Mouse (Mus musculus) CH12.LX (cell line): ENCODE measurements around the gene Sec11a. TPM values are rescaled to one million over a fixed set of nuclear protein-coding genes. Genes with fewer than 3 reads are reported as not detected.

ENCODE experiments used
- DNase-seq: peaks from one replicate; pipeline ENCODE4 v3.0.0-alpha.2; 2013; ENCODE audit errors: extremely low read depth
- H3K27ac ChIP-seq: 2 replicates; pipeline ENCODE4 v1.5.1; 2012; ENCODE audit warnings: low read depth, mild to moderate bottlenecking, control low read depth, moderate library complexity; ENCODE audit not compliant: insufficient read depth
- H3K27me3 ChIP-seq: replicated peaks from 2 replicates; pipeline ENCODE3; 2012; ENCODE audit warnings: inconsistent platforms
- H3K36me3 ChIP-seq, 2 experiments: replicated peaks in 1 of 2; 2 replicates each; pipeline versions ENCODE3 to v1.6.1; 2012; ENCODE audit warnings: inconsistent platforms in 1 of 2, low read length in 1 of 2, mild to moderate bottlenecking in 1 of 2, mixed read lengths in 1 of 2, moderate library complexity in 1 of 2; ENCODE audit not compliant: control insufficient read depth in 1 of 2, insufficient read depth in 1 of 2
- H3K4me1 ChIP-seq, 2 experiments: 2 replicates each; pipeline ENCODE4 v1.6.1; 2012; ENCODE audit warnings: inconsistent platforms in 1 of 2, moderate library complexity in 1 of 2; ENCODE audit not compliant: insufficient read depth in 2 of 2, control insufficient read depth in 1 of 2
- H3K4me2 ChIP-seq: 2 replicates; pipeline ENCODE4 v1.6.1; 2012; ENCODE audit warnings: low read depth, mild to moderate bottlenecking, control low read depth; ENCODE audit not compliant: poor library complexity, insufficient read depth, severe bottlenecking
- H3K4me3 ChIP-seq, 3 experiments: fragments of 150-350 bp in 1 of 3; sonication (generic) in 1 of 3; replicated peaks in 1 of 3; 2 replicates each; pipeline versions ENCODE3 to v1.5.1; 2011 to 2012; ENCODE audit warnings: low read depth in 2 of 3, low read length in 2 of 3, mild to moderate bottlenecking in 2 of 3, moderate library complexity in 2 of 3, control low read depth in 1 of 3, improper control_type of control experiment in 1 of 3, inconsistent platforms in 1 of 3, mixed read lengths in 1 of 3; ENCODE audit not compliant: poor library complexity in 1 of 3
- H3K79me2 ChIP-seq: replicated peaks from 2 replicates; pipeline ENCODE4 v1.6.1; 2012; ENCODE audit warnings: mild to moderate bottlenecking, moderate library complexity; ENCODE audit not compliant: control insufficient read depth, poor library complexity, insufficient read depth, severe bottlenecking; ENCODE audit errors: extremely low read depth
- H3K9ac ChIP-seq: 2 replicates; pipeline ENCODE4 v1.6.1; 2012; ENCODE audit warnings: low read depth, mild to moderate bottlenecking, control low read depth, moderate library complexity; ENCODE audit not compliant: insufficient read depth
- H3K9me3 ChIP-seq: replicated peaks from 2 replicates; pipeline ENCODE3; 2012; ENCODE audit warnings: low read length, inconsistent platforms, mixed read lengths
- BHLHE40 ChIP-seq: IDR thresholded peaks from 2 replicates; pipeline ENCODE4 v1.6.1; 2011; ENCODE audit warnings: mild to moderate bottlenecking, low read depth, low read length, improper control_type of control experiment
- CHD2 ChIP-seq: IDR thresholded peaks from 2 replicates; pipeline ENCODE4 v1.6.1; 2011; ENCODE audit warnings: low read length, improper control_type of control experiment
- E2F4 ChIP-seq: IDR thresholded peaks from 2 replicates; pipeline ENCODE4 v1.6.1; 2011; ENCODE audit warnings: low read depth, low read length, improper control_type of control experiment; ENCODE audit not compliant: insufficient replicate concordance
- ELF1 ChIP-seq: IDR thresholded peaks from 2 replicates; pipeline ENCODE4 v1.6.1; 2014; ENCODE audit warnings: low read depth, mild to moderate bottlenecking, inconsistent platforms, low read length, improper control_type of control experiment
- EP300 ChIP-seq: IDR thresholded peaks from 2 replicates; pipeline ENCODE4 v1.6.1; 2011; ENCODE audit warnings: low read length, improper control_type of control experiment
- GABPA ChIP-seq: IDR thresholded peaks from 2 replicates; pipeline ENCODE4 v1.6.1; 2012; ENCODE audit warnings: low read depth, low read length, improper control_type of control experiment, inconsistent platforms; ENCODE audit not compliant: insufficient replicate concordance
- IRF4 ChIP-seq: IDR thresholded peaks from 2 replicates; pipeline ENCODE4 v1.6.1; 2014; ENCODE audit warnings: low read depth, mild to moderate bottlenecking, inconsistent platforms, low read length, improper control_type of control experiment
- MAFK ChIP-seq: IDR thresholded peaks from 2 replicates; pipeline ENCODE4 v1.6.1; 2011; ENCODE audit warnings: low read length, improper control_type of control experiment; ENCODE audit not compliant: insufficient replicate concordance
- MAX ChIP-seq: IDR thresholded peaks from 2 replicates; pipeline ENCODE4 v1.6.1; 2011; ENCODE audit warnings: low read length, improper control_type of control experiment
- MAZ ChIP-seq: IDR thresholded peaks from 2 replicates; pipeline ENCODE4 v1.6.1; 2012; ENCODE audit warnings: low read depth, mild to moderate bottlenecking, inconsistent platforms, low read length, improper control_type of control experiment, moderate library complexity
- POLR2AphosphoS2 ChIP-seq: IDR thresholded peaks from 2 replicates; pipeline ENCODE4 v1.6.1; 2011; ENCODE audit warnings: low read depth, low read length, improper control_type of control experiment
- RAD21 ChIP-seq: IDR thresholded peaks from 2 replicates; pipeline ENCODE4 v1.6.1; 2011; ENCODE audit warnings: low read depth, mild to moderate bottlenecking, low read length, improper control_type of control experiment, moderate library complexity
- RCOR1 ChIP-seq: conservative IDR thresholded peaks from 2 replicates; pipeline ENCODE4 v1.6.1; 2012; ENCODE audit warnings: low read depth, mild to moderate bottlenecking, inconsistent platforms, low read length, improper control_type of control experiment
- SIN3A ChIP-seq: IDR thresholded peaks from 2 replicates; pipeline ENCODE4 v1.6.1; 2012; ENCODE audit warnings: low read length, improper control_type of control experiment, inconsistent platforms
- SMC3 ChIP-seq: IDR thresholded peaks from 2 replicates; pipeline ENCODE4 v1.6.1; 2011; ENCODE audit warnings: low read depth, low read length, improper control_type of control experiment
- UBTF ChIP-seq: IDR thresholded peaks from 2 replicates; pipeline ENCODE4 v1.6.1; 2012; ENCODE audit warnings: low read depth, mild to moderate bottlenecking, inconsistent platforms, low read length, improper control_type of control experiment, moderate library complexity
- USF2 ChIP-seq: conservative IDR thresholded peaks from 2 replicates; pipeline ENCODE4 v1.6.1; 2011; ENCODE audit warnings: low read depth, low read length, improper control_type of control experiment
- ZC3H11A ChIP-seq: IDR thresholded peaks from 2 replicates; pipeline ENCODE4 v1.6.1; 2012; ENCODE audit warnings: low read depth, mild to moderate bottlenecking, inconsistent platforms, low read length, improper control_type of control experiment
- dilution Hi-C: fragments of 300-500 bp; cut with MboI; formaldehyde crosslinking; loops from 2 replicates; pipeline ENCODE4 v1.14.3; 2020; ENCODE audit warnings: low sequenced_read_pairs; ENCODE audit not compliant: extremely low pct_unique_long_range_greater_than_20kb, extremely low pct_ligation_motif_present
- in situ Hi-C: fragments of 300-500 bp; cut with MboI; formaldehyde crosslinking; loops from 3 replicates; pipeline ENCODE4 v1.14.3; 2019; ENCODE audit warnings: low sequenced_read_pairs, low pct_ligation_motif_present, low pct_unique_long_range_greater_than_20kb, mixed read lengths
- polyA plus RNA-seq: library from polyadenylated mRNA; unstranded; fragments of >175 nt; gene quantifications from 2 replicates; pipeline ENCODE4 v1.2.1, GENCODE M21; 2012; ENCODE audit warnings: low read depth; ENCODE audit not compliant: insufficient read length
- total RNA-seq, 2 experiments: library from RNA; depleted of rRNA; stranded (reverse); fragments of 300-350 nt in 1 of 2; fragments of >200 nt in 1 of 2; gene quantifications; 2 replicates each; pipeline ENCODE4 v1.2.3; 2012 to 2014

Sec11a gene
- total and polyA plus RNA-seq, 3 experiments: 93.5 to 141 (median 126) TPM

DNA sequence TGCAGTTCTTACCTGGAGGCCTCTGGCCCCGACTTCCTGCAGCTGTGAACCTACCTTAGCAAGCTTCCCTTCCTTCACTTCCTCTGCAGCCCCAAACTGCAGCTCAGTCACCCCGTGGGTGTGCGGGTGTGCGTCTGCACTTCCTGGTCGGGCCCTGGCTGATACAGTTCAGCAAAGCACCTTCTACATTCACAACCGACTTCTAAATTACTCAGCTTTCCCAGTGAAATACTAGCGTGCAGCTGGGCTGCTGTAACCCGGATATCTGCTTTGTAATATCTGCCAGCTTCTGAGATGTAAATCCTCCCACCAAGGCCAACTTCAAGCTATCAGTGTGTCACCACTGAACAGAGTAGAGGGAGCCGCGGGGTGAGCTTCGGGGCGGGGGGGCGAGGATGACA lies 57.7 kb downstream of the Sec11a start:
- Histone ChIP-seq H3K79me2 (no peaks in the 10 kb centered on the region), H3K36me3 (peaks cover 53 to 68% of the 10 kb centered on the region in 2 experiments), H3K9ac (no peak overlapping the region), H3K4me1 (peaks cover 0 to 13% of the 10 kb centered on the region in 2 experiments; a peak in 3 of 4 replicates), H3K4me2 (no peak overlapping the region), H3K4me3 (no peak overlapping the region), H3K9me3 (no peaks in the 10 kb centered on the region)
- in situ Hi-C loops: loop anchor here (10.0 to 25.0 kb wide), 2 partner anchors 265 to 422 kb away; no protein-coding TSS in a partner anchor
- TF ChIP-seq ELF1 (0 out of 2 replicates have a peak, but pooled peaks have one; percentile 10), USF2 (no peak), IRF4 (no peak), EP300 (no peak), RCOR1 (no peak), ZC3H11A (no peak)
- TF ChIP-seq, all 38 proteins: peak for 1
- dilution Hi-C loops: no loop called here
- no peak for DNase-seq
- Histone ChIP-seq H3K27me3 (no peaks in the 10 kb centered on the region), H3K27ac (0 out of 2 replicates have a peak overlapping the region, but pooled peaks have one; percentile 15)

DNA sequence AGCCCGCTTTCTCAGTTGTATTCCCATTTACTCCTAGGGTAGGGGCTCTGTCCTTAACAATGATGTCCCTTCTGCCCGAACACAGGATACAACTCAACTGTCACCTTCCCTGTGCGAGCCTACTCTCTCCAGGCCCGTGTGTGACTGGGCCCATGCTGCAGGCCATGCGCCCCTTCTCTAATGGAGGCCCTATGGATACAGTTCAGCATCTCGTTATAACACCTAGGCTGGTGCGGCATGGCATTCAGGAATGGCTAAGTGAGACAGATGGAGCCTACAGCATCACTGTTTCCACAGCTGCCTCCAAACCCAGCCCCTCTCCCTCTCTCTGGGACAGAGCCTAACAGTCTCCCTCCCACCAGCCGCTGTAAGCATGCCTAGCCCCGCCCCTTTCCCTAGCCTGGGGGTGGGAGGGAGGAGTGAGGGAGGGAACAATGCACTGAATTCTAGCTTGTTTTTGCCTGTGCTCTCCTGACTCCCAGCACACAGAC lies 58.5 kb downstream of the Sec11a start:
- peaks cover 0 to 13% of the 10 kb centered on the region in 2 experiments; a peak in 3 of 4 replicates for H3K4me1 ChIP-seq
- H3K4me2 ChIP-seq: no peak overlapping the region
- dilution Hi-C loops (no loop called here), in situ Hi-C loops (loop anchor here (10.0 to 25.0 kb wide), 2 partner anchors 266 to 423 kb away; no protein-coding TSS in a partner anchor)
- no peak overlapping the region for H3K9ac ChIP-seq
- no peak overlapping the region for H3K27ac ChIP-seq
- H3K4me3 ChIP-seq: no peak overlapping the region
- no peaks in the 10 kb centered on the region for H3K79me2 ChIP-seq
- H3K27me3 ChIP-seq: no peaks in the 10 kb centered on the region
- peaks cover 50 to 61% of the 10 kb centered on the region in 2 experiments for H3K36me3 ChIP-seq
- DNase-seq: peak; percentile 40
- H3K9me3 ChIP-seq: no peaks in the 10 kb centered on the region
- TF ChIP-seq GABPA: no peak
- no peak for TF ChIP-seq CHD2
- TF ChIP-seq POLR2AphosphoS2: no peak; the same call in 1 of the 2 replicates
- no peak for TF ChIP-seq MAZ
- TF ChIP-seq MAFK: no peak

DNA sequence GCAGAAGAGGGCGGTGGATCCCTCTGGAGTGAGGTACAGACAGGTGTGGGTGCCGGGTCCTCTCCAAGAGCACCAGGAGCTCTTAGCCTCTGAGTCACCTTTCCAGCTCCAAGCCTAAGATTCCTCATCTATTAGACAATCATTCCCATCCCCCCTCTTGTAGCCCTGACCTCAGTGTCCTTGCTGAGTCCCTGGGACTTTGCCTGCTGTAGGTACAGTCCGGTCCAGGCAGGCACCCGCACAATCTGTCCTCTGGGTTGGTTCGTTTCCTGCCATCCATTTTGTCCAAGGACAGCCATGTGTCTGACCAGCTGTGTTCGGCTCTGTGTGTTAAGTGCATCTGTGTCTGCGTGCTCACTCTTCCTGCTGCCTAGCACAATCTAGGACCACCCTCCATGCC lies 59.0 kb downstream of the Sec11a start:
- H3K4me3 ChIP-seq: no peak overlapping the region
- dilution Hi-C loops: no loop called here
- no peak overlapping the region for H3K4me2 ChIP-seq
- H3K4me1 ChIP-seq: peaks cover 0 to 13% of the 10 kb centered on the region in 2 experiments; a peak in 3 of 4 replicates
- H3K9ac ChIP-seq: no peak overlapping the region
- TF ChIP-seq GABPA (no peak), RAD21 (no peak), UBTF (no peak), EP300 (no peak), IRF4 (no peak), E2F4 (no peak), SMC3 (no peak), CHD2 (no peak), ELF1 (no peak), POLR2AphosphoS2 (no peak), BHLHE40 (no peak), SIN3A (no peak), RCOR1 (no peak), MAX (no peak)
- TF ChIP-seq, all 38 proteins: peak for 0
- in situ Hi-C loops: loop anchor here (10.0 to 25.0 kb wide), 2 partner anchors 266 to 424 kb away; no protein-coding TSS in a partner anchor
- H3K27ac ChIP-seq: no peak overlapping the region
- no peak for DNase-seq
- H3K9me3 ChIP-seq: no peaks in the 10 kb centered on the region
- no peaks in the 10 kb centered on the region for H3K79me2 ChIP-seq
- H3K36me3 ChIP-seq: peaks cover 45 to 56% of the 10 kb centered on the region in 2 experiments
- no peaks in the 10 kb centered on the region for H3K27me3 ChIP-seq
